Mouse (Mus musculus) layer of hippocampus, postnatal 36 days (tissue): ENCODE data around the gene Slc8a2. TPM values are rescaled to one million over a fixed set of nuclear protein-coding genes. Genes with fewer than 3 reads are reported as not detected.

Experiments used
- total RNA-seq, 2 experiments: library from RNA; stranded (reverse); gene quantifications; 2 replicates each; pipeline ENCODE4 v1.2.3; 2021

Slc8a2 gene
- total RNA-seq, 2 experiments from 2014 or later, result 286 to 292 TPM

Other genes with a start within 250 kb of the Slc8a2 start
- not detected for gene Crx, start 249.9 kb upstream of the Slc8a2 start, total RNA-seq
- under 1 TPM in 1 of 2 experiments, not detected in 1; 0.18 TPM for gene Crxos, start 247.2 kb upstream of the Slc8a2 start, total RNA-seq
- gene Selenow, start 207.4 kb upstream of the Slc8a2 start, total RNA-seq, result 1,000 to 10,000 TPM; 1,445 to 1,563 TPM
- gene Nop53, start 183.8 kb upstream of the Slc8a2 start, total RNA-seq, result 100 to 1,000 TPM; 112 to 113 TPM
- gene Ehd2, start 162.3 kb upstream of the Slc8a2 start, total RNA-seq, result 1 to 10 TPM; 4.1 to 5.8 TPM
- gene Bicra, start 81.9 kb upstream of the Slc8a2 start, total RNA-seq, result 10 to 100 TPM; 19.5 to 21.9 TPM
- gene Zfp541, start 68.0 kb upstream of the Slc8a2 start, total RNA-seq, result under 1 TPM; 0.67 to 0.83 TPM
- gene Napa, start 31.4 kb upstream of the Slc8a2 start, total RNA-seq, result 100 to 1,000 TPM; 272 to 282 TPM
- gene Kptn, start 9.9 kb upstream of the Slc8a2 start, total RNA-seq, result 10 to 100 TPM; 32.0 to 37.8 TPM
- 10 to 100 TPM; 36.1 to 44.0 TPM for gene Meis3, start 45.3 kb downstream of the Slc8a2 start, total RNA-seq
- 10 to 100 TPM; 10.1 to 12.2 TPM for gene Dhx34, start 92.2 kb downstream of the Slc8a2 start, total RNA-seq
- gene C5ar2, start 114.3 kb downstream of the Slc8a2 start, total RNA-seq, result under 1 TPM; 0.35 to 0.60 TPM
- gene C5ar1, start 129.7 kb downstream of the Slc8a2 start, total RNA-seq, result 1 to 10 TPM in 1 of 2 experiments, under 1 TPM in 1; 0.62 to 1.9 TPM
- gene Inafm1, start 143.8 kb downstream of the Slc8a2 start, total RNA-seq, result 10 to 100 TPM; 31.2 to 33.0 TPM
- 10 to 100 TPM; 69.0 to 77.7 TPM for gene Ccdc9, start 157.0 kb downstream of the Slc8a2 start, total RNA-seq
- gene Bbc3, start 178.6 kb downstream of the Slc8a2 start, total RNA-seq, result 10 to 100 TPM; 11.3 to 13.0 TPM